Mouse (Mus musculus) heart, adult 2 months (tissue): ENCODE measurements around the gene Gm10837.

ENCODE experiments used
- CTCF ChIP-seq: fragments of 200-600 bp; IDR thresholded peaks from 2 replicates; pipeline ENCODE4 v1.8.1; 2022; ENCODE audit warnings: antibody characterized with exemption, mild to moderate bottlenecking, moderate library complexity
- POLR2A ChIP-seq: fragments of 200-500 bp; IDR thresholded peaks from 2 replicates; pipeline ENCODE4 v1.6.1; 2011; ENCODE audit warnings: mild to moderate bottlenecking, low read depth, low read length, control low read depth; ENCODE audit not compliant: insufficient read depth

DNA sequence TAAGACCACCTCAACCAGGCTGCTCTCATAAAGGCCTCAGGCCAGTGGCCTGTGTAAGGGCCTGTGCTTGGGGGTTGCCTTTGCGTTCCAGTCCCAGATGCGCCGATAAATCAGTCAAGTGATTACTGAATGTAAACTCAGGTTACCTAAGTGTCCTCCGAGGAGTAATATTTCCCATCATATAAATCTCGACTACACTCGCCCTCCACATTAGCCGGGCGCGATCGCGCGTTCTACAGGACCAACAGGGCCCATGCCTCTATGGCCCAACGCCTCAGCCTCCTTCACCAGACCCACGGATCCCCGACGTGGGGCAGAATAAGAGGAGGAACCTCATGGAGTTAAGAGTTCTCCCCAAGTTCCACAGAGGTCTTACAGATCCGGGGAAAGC lies 27.7 kb upstream of the Gm10837 start:
- no peak for TF ChIP-seq POLR2A
- TF ChIP-seq CTCF: no peak
